Mouse (Mus musculus) CH12.LX (cell line): ENCODE data around the gene Fxr2. TPM values are rescaled to one million over a fixed set of nuclear protein-coding genes. Genes with fewer than 3 reads are reported as not detected.
A peak's percentile ranks its signal among the peaks of the same experiment; 100 is the strongest.

ENCODE experiments used
- DNase-seq: peaks from one replicate; pipeline ENCODE4 v3.0.0-alpha.2; 2013; ENCODE audit errors: extremely low read depth
- H3K27ac ChIP-seq: 2 replicates; pipeline ENCODE4 v1.5.1; 2012; ENCODE audit warnings: low read depth, mild to moderate bottlenecking, control low read depth, moderate library complexity; ENCODE audit not compliant: insufficient read depth
- H3K27me3 ChIP-seq: replicated peaks from 2 replicates; pipeline ENCODE3; 2012; ENCODE audit warnings: inconsistent platforms
- H3K36me3 ChIP-seq, 2 experiments: replicated peaks in 1 of 2; 2 replicates each; pipeline versions ENCODE3 to v1.6.1; 2012; ENCODE audit warnings: inconsistent platforms in 1 of 2, low read length in 1 of 2, mild to moderate bottlenecking in 1 of 2, mixed read lengths in 1 of 2, moderate library complexity in 1 of 2; ENCODE audit not compliant: control insufficient read depth in 1 of 2, insufficient read depth in 1 of 2
- H3K4me1 ChIP-seq, 2 experiments: 2 replicates each; pipeline ENCODE4 v1.6.1; 2012; ENCODE audit warnings: inconsistent platforms in 1 of 2, moderate library complexity in 1 of 2; ENCODE audit not compliant: insufficient read depth in 2 of 2, control insufficient read depth in 1 of 2
- H3K4me2 ChIP-seq: 2 replicates; pipeline ENCODE4 v1.6.1; 2012; ENCODE audit warnings: low read depth, mild to moderate bottlenecking, control low read depth; ENCODE audit not compliant: poor library complexity, insufficient read depth, severe bottlenecking
- H3K4me3 ChIP-seq, 3 experiments: fragments of 150-350 bp in 1 of 3; sonication (generic) in 1 of 3; replicated peaks in 1 of 3; 2 replicates each; pipeline versions ENCODE3 to v1.5.1; 2011 to 2012; ENCODE audit warnings: low read depth in 2 of 3, low read length in 2 of 3, mild to moderate bottlenecking in 2 of 3, moderate library complexity in 2 of 3, control low read depth in 1 of 3, improper control_type of control experiment in 1 of 3, inconsistent platforms in 1 of 3, mixed read lengths in 1 of 3; ENCODE audit not compliant: poor library complexity in 1 of 3
- H3K79me2 ChIP-seq: replicated peaks from 2 replicates; pipeline ENCODE4 v1.6.1; 2012; ENCODE audit warnings: mild to moderate bottlenecking, moderate library complexity; ENCODE audit not compliant: control insufficient read depth, poor library complexity, insufficient read depth, severe bottlenecking; ENCODE audit errors: extremely low read depth
- H3K9ac ChIP-seq: 2 replicates; pipeline ENCODE4 v1.6.1; 2012; ENCODE audit warnings: low read depth, mild to moderate bottlenecking, control low read depth, moderate library complexity; ENCODE audit not compliant: insufficient read depth
- H3K9me3 ChIP-seq: replicated peaks from 2 replicates; pipeline ENCODE3; 2012; ENCODE audit warnings: low read length, inconsistent platforms, mixed read lengths
- BHLHE40 ChIP-seq: IDR thresholded peaks from 2 replicates; pipeline ENCODE4 v1.6.1; 2011; ENCODE audit warnings: mild to moderate bottlenecking, low read depth, low read length, improper control_type of control experiment
- CHD1 ChIP-seq: IDR thresholded peaks from 2 replicates; pipeline ENCODE4 v1.6.1; 2012; ENCODE audit warnings: low read depth, low read length, improper control_type of control experiment, inconsistent platforms
- CHD2 ChIP-seq: IDR thresholded peaks from 2 replicates; pipeline ENCODE4 v1.6.1; 2011; ENCODE audit warnings: low read length, improper control_type of control experiment
- EP300 ChIP-seq: IDR thresholded peaks from 2 replicates; pipeline ENCODE4 v1.6.1; 2011; ENCODE audit warnings: low read length, improper control_type of control experiment
- ETS1 ChIP-seq: conservative IDR thresholded peaks from 2 replicates; pipeline ENCODE4 v1.6.1; 2012; ENCODE audit warnings: low read depth, mild to moderate bottlenecking, inconsistent platforms, low read length, improper control_type of control experiment, moderate library complexity
- GABPA ChIP-seq: IDR thresholded peaks from 2 replicates; pipeline ENCODE4 v1.6.1; 2012; ENCODE audit warnings: low read depth, low read length, improper control_type of control experiment, inconsistent platforms; ENCODE audit not compliant: insufficient replicate concordance
- JUND ChIP-seq: conservative IDR thresholded peaks from 2 replicates; pipeline ENCODE4 v1.6.1; 2011; ENCODE audit warnings: low read depth, low read length, improper control_type of control experiment
- MAX ChIP-seq: IDR thresholded peaks from 2 replicates; pipeline ENCODE4 v1.6.1; 2011; ENCODE audit warnings: low read length, improper control_type of control experiment
- MXI1 ChIP-seq: IDR thresholded peaks from 2 replicates; pipeline ENCODE4 v1.6.1; 2011; ENCODE audit warnings: mild to moderate bottlenecking, low read depth, low read length, improper control_type of control experiment
- MYC ChIP-seq: IDR thresholded peaks from 2 replicates; pipeline ENCODE4 v1.6.1; 2011; ENCODE audit warnings: low read depth, mild to moderate bottlenecking, improper control_type of control experiment, low read length
- NELFE ChIP-seq: IDR thresholded peaks from 2 replicates; pipeline ENCODE4 v1.6.1; 2011; ENCODE audit warnings: low read depth, low read length, improper control_type of control experiment
- POLR2AphosphoS2 ChIP-seq: IDR thresholded peaks from 2 replicates; pipeline ENCODE4 v1.6.1; 2011; ENCODE audit warnings: low read depth, low read length, improper control_type of control experiment
- SMC3 ChIP-seq: IDR thresholded peaks from 2 replicates; pipeline ENCODE4 v1.6.1; 2011; ENCODE audit warnings: low read depth, low read length, improper control_type of control experiment
- TCF12 ChIP-seq: IDR thresholded peaks from 2 replicates; pipeline ENCODE4 v1.6.1; 2014; ENCODE audit warnings: low read depth, mild to moderate bottlenecking, inconsistent platforms, low read length, improper control_type of control experiment
- UBTF ChIP-seq: IDR thresholded peaks from 2 replicates; pipeline ENCODE4 v1.6.1; 2012; ENCODE audit warnings: low read depth, mild to moderate bottlenecking, inconsistent platforms, low read length, improper control_type of control experiment, moderate library complexity
- USF1 ChIP-seq: IDR thresholded peaks from 2 replicates; pipeline ENCODE4 v1.6.1; 2014; ENCODE audit warnings: low read depth, mild to moderate bottlenecking, inconsistent platforms, low read length, improper control_type of control experiment
- USF2 ChIP-seq: conservative IDR thresholded peaks from 2 replicates; pipeline ENCODE4 v1.6.1; 2011; ENCODE audit warnings: low read depth, low read length, improper control_type of control experiment
- ZC3H11A ChIP-seq: IDR thresholded peaks from 2 replicates; pipeline ENCODE4 v1.6.1; 2012; ENCODE audit warnings: low read depth, mild to moderate bottlenecking, inconsistent platforms, low read length, improper control_type of control experiment
- ZKSCAN1 ChIP-seq: IDR thresholded peaks from 2 replicates; pipeline ENCODE4 v1.6.1; 2012; ENCODE audit warnings: low read depth, inconsistent platforms, low read length, improper control_type of control experiment, borderline replicate concordance
- ZNF384 ChIP-seq: IDR thresholded peaks from 2 replicates; pipeline ENCODE4 v1.6.1; 2012; ENCODE audit warnings: low read depth, low read length, improper control_type of control experiment, inconsistent platforms
- dilution Hi-C: fragments of 300-500 bp; cut with MboI; formaldehyde crosslinking; loops from 2 replicates; pipeline ENCODE4 v1.14.3; 2020; ENCODE audit warnings: low sequenced_read_pairs; ENCODE audit not compliant: extremely low pct_unique_long_range_greater_than_20kb, extremely low pct_ligation_motif_present
- in situ Hi-C: fragments of 300-500 bp; cut with MboI; formaldehyde crosslinking; loops from 3 replicates; pipeline ENCODE4 v1.14.3; 2019; ENCODE audit warnings: low sequenced_read_pairs, low pct_ligation_motif_present, low pct_unique_long_range_greater_than_20kb, mixed read lengths
- polyA plus RNA-seq: library from polyadenylated mRNA; unstranded; fragments of >175 nt; gene quantifications from 2 replicates; pipeline ENCODE4 v1.2.1, GENCODE M21; 2012; ENCODE audit warnings: low read depth; ENCODE audit not compliant: insufficient read length
- total RNA-seq, 2 experiments: library from RNA; depleted of rRNA; stranded (reverse); fragments of 300-350 nt in 1 of 2; fragments of >200 nt in 1 of 2; gene quantifications; 2 replicates each; pipeline ENCODE4 v1.2.3; 2012 to 2014

The Fxr2 gene
- total and polyA plus RNA-seq, 3 experiments: 83.3 to 96.4 (median 90.5) TPM

DNA sequence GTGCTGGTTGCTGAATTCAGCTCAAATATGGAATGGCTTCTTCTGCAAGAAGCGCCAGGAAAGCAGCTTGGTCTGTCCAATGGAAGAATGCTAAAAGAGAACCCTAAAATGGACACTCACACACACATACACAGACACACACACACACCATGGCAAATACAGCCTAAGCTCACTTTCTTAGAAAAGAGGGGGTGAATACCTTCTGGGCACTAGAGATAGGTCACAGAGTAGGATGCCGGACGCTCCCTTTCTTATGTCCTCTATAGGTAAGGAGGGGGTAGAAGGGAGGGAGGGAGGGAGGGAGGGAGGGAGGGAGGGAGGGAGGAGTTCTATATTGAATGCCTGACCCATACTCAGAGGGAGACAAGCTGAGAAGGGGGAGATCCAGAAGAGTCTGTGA lies 24.3 kb upstream of the Fxr2 start:
- in situ Hi-C loops: no loop called here
- Histone ChIP-seq H3K9ac (no peak overlapping the region), H3K4me1 (peaks cover 9 to 12% of the 10 kb centered on the region in 2 experiments), H3K79me2 (no peaks in the 10 kb centered on the region), H3K36me3 (no peaks in the 10 kb centered on the region), H3K4me3 (no peak overlapping the region), H3K27me3 (peaks cover 84% of the 10 kb centered on the region), H3K9me3 (no peaks in the 10 kb centered on the region), H3K4me2 (no peak overlapping the region), H3K27ac (no peak overlapping the region)
- no peak for DNase-seq
- dilution Hi-C loops: no loop called here
- TF ChIP-seq NELFE (no peak), ZNF384 (no peak), TCF12 (no peak), USF2 (no peak), JUND (no peak), EP300 (no peak), ETS1 (no peak), BHLHE40 (no peak), MYC (no peak), GABPA (no peak)

DNA sequence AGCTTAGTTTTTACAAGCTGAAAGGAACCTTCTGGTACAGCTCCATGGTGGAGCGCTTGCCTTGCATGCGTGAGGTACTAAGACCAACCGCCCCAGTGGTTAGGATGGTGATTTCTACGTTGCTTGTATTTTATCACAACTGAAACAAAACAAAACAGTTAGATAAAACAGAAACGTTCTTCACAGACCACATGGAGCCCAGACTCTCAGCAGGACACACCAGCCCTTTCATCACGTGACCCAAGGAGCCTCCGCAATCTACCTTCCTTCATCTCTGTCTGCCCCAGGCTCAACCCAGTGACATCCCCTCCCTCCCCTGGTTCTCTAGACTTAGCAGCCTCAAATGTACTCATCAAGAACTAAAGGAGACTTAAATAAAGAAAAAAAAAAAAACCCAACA lies 23.4 kb upstream of the Fxr2 start:
- dilution Hi-C loops: no loop called here
- DNase-seq: no peak
- Histone ChIP-seq H3K9me3 (no peaks in the 10 kb centered on the region), H3K4me3 (no peak overlapping the region), H3K27ac (no peak overlapping the region), H3K79me2 (no peaks in the 10 kb centered on the region)
- TF ChIP-seq MXI1: no peak
- no peak for TF ChIP-seq TCF12
- TF ChIP-seq POLR2AphosphoS2: no peak
- no peak for TF ChIP-seq ZKSCAN1
- peak; percentile 35 for TF ChIP-seq USF1
- TF ChIP-seq JUND: no peak
- TF ChIP-seq SMC3: no peak
- TF ChIP-seq USF2: peak; percentile 41
- TF ChIP-seq, all 38 proteins: peak for 2
- no peaks in the 10 kb centered on the region for H3K36me3 ChIP-seq
- no peak overlapping the region for H3K9ac ChIP-seq
- H3K27me3 ChIP-seq: peaks cover 79% of the 10 kb centered on the region
- peaks cover 9 to 19% of the 10 kb centered on the region in 2 experiments for H3K4me1 ChIP-seq
- in situ Hi-C loops: no loop called here
- no peak overlapping the region for H3K4me2 ChIP-seq

DNA sequence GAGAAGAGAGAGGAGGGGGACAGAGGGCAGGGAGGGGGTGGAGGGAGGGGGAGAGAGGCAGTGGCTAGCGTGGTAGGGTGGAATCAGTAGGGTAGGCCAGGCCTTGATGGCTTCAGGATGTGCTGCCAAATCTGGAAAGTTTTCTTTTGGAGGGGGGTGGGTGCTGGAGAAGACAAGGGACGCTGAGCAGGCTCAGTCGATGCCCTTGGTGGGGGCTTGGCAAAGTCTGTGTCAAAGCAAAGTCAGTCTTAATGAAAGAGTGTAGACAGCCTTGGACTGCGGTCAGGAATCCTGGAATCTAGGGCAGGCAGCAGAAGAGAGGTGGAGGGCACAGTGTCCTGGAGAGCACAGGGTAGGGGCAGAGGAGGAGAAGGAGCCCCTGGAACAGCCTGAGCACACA lies 21.9 kb upstream of the Fxr2 start:
- no peak for TF ChIP-seq ZC3H11A
- no peak for TF ChIP-seq MAX
- TF ChIP-seq CHD2: no peak
- TF ChIP-seq CHD1: no peak
- TF ChIP-seq TCF12: no peak
- no peak for TF ChIP-seq ETS1
- TF ChIP-seq UBTF: no peak
- Histone ChIP-seq H3K27me3 (peaks cover 80% of the 10 kb centered on the region), H3K79me2 (no peaks in the 10 kb centered on the region), H3K9me3 (no peaks in the 10 kb centered on the region), H3K36me3 (no peaks in the 10 kb centered on the region), H3K27ac (no peak overlapping the region), H3K4me3 (no peak overlapping the region), H3K4me1 (peaks cover 3 to 15% of the 10 kb centered on the region in 2 experiments), H3K4me2 (no peak overlapping the region), H3K9ac (no peak overlapping the region)
- in situ Hi-C loops (no loop called here), dilution Hi-C loops (no loop called here)
- no peak for DNase-seq
